Mouse (Mus musculus) adrenal gland, adult (tissue): ENCODE data around the gene Galntl6.
"Not testable (repeated sequence)": the region's sequence is repeated elsewhere in the genome, so short reads cannot be mapped to it uniquely, and the experiment has no call there.

Experiments used
- DNase-seq, 2 experiments: peaks; one replicate each; pipeline ENCODE4 v3.0.0; 2022 to 2023; ENCODE audit warnings: low spot score in 1 of 2; ENCODE audit not compliant: inconsistent age in 2 of 2

Galntl6 gene

DNA sequence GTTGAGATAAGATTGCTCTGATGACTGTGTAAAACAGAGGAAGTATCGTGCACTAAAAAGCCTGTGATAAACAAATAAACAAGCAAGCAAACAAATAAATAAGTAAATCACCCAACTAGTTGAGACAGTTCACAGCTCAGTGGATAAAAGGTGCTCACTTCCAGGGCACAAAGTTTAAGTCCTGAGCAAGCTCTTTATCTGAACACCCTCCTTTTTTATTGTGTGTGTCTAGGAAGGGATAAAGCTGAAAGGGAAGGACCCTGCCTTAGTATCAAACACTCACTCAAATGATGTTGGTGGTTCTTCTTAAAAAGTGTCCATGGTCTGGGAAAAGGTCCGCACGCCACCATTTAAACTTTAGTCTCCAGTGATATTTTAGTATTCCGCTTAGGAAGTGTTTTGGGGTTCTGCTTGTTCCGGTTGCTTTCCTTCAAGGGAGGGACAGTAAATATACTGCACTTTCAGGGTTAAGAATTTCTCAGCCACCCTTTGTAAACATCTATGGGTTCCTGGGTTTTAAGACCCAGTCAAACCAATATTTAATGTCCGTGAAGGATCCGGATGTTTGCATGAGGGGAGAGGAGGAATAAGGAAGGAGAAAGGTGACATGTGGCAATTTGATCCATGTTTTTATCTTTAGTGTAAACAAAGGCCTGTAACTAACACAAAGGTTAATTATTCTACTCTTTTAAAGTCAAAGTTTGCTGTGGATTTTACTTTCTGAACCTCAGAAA, 1134.3 kb downstream of the Galntl6 start:
- no peak for DNase-seq

DNA sequence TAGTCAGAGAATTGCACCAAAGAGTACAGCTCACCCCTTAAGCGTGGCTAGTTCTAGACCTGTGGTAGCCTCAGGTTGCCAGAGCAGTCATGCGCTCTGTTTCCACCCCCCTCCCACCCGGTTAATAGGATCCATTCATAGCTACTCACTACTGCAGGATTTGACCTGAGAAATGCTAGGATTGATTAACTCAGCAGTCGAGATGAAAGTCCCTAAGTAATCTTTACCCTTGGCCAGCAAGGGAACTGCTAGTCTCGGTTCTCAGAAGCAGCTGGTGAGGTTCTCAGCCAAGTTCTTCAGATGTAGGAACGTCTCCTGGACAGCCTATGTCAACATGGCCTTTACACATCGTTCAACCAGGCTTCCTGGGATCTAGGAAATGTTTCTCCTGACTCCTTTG, 1135.7 kb downstream of the Galntl6 start:
- DNase-seq: no peak

DNA sequence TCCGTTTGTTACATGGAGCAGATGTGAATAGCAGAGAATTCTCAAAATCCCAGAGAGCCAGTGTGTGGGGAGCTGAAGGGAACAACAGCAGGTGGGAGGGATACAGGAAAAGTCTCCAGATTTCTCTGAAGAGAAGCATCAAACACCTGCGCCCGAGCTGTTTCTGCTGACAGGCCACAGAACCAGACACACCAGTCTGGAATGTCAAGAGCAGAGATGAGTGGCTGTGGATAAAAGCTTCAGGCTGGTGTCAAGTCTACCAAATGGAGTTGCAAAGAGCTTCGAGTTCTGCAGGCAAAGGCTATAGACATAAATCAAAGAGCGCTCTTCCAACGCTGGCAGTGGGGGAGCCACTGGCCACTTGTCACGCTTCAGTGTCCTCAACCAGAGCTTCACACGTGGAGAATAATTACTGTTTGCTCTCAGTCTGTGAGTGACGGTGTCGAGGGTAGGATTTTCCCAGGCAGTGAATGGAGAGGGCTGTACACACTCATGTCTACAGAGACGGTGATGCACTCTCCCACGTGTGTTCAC, 1139.6 kb downstream of the Galntl6 start:
- no peak for DNase-seq

DNA sequence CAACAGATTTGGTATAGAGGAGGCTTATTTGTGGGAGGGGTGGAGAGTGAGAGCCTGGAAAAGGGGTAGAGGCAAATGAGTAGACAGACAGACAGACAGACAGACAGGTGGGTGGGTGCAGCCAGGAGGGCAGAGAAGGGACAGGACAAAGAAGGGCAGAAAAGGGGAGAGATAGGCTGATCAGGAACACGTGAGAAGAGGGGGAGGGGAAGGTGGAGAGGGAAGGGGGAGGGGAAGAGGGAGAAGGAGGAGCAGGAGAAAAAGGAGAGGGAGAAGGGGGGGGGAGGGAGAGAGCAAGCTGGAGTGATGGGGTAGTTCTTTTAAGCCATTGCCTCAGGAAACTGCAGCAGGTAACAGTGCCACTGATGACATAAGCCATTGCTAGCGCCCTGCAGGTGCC, 1144.9 kb downstream of the Galntl6 start:
- DNase-seq: no peak

DNA sequence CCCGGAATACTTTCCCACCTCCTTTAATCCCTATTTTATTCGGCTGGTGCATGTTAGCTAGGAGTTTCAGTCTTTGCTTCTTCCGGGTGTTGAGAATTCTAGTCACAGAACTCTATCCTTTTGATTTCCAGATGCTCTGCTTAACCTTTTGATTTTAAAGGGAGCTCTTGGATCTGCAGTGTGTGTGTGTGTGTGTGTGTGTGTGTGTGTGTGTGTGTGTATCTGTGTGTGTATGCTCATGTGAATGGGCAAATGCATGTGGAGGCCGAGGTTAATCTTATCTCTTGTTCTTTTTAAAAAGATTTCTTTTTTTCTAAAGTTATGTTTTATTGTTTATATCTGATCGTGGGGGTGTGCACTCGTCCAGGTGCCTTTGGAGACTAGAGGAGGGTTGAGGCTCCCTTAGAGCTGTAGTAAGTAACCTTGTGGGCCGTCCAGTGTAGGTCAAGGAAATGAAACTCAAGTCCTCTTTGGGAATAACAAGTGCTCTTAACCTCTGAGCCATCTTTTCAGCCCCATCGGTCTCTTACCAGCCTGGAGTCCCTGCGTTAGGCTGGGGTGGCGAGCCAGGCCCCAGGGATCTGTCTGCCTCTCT, 1145.9 kb downstream of the Galntl6 start:
- no peak for DNase-seq

DNA sequence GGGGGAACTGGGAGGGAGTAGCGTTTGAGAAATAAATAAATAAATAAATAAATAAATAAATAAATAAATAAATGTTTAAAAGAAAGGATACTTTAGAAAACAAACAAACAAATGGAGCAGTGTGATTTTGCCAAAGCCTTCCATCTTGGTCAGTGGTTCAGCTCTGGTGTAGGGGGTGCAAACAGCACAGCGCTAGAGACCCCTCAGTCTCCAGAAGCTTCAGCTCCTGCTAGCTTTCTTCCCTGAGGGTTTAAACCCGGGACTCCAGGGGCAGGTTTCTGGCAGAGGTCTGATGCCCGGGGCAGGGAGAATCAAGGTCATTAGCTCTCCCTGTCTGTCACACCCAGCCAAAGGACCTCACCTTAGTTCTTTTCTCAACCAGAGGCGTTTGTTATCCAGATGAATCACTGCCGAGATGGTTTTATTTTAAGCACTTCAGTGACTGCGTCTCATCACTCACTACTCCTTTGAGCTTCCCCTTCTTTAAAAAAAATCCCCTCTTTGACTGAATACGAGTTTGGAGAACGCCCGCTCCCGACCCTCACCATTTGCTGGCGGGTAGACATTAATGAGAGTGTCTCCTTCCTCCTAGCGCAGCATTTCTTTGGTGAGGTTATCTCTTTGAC, 1146.6 kb downstream of the Galntl6 start:
- no peak for DNase-seq

DNA sequence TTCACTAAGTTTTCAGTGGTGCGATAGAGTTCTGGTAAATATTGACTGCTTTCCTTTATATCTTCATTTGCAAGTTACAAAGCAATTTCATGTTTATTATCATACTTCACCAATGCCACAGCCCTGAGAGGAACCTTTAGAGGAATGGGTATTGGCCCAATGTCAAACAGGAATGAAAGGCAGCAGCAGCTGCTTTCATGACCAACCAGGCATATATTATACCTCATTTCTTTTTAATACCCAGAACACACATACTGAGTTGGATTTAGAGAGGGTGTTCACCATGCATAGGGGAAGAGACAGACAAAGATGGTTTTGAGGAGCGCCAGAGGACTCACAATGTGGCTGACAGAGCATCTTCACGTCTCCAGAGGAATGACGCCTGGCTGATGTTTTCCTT, 1147.2 kb downstream of the Galntl6 start:
- DNase-seq: no peak

DNA sequence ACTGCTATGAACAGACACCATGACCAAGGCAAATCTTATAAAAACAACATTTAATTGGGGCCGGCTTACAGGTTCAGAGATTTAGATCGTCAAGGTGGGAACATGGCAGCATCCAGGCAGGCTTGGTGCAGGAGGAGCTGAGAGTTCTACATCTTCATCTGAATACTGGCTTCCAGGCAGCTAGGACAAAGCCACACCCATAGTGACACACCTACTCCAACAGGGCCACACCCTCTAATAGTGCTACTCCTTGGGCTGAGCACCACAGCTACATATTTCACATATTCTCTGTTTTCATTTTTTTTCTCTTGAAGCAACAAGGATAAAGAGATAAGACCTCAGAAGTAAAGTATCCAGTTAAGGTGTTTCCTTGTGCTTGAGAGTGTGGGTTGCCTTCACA, 1149.8 kb downstream of the Galntl6 start:
- DNase-seq: not testable (repeated sequence)

DNA sequence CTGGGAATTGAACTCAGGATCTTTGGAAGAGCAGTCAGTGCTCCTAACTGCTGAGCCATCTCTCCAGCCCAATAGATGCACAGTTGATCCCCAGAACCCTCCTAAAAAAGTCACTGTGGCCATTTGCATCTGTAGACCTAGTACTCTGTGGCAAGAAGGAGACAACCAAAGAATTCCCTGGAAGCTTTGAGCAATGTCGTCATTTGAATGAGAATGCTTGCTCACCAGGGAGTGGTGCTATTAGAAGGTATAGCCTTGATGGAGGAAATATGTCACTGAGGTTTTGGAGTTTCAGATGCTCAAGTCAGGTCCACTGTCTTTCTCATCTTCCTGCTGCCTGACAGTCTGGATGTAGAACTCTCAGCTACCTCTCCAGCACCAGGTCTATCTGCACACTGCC, 1151.5 kb downstream of the Galntl6 start:
- no peak for DNase-seq

DNA sequence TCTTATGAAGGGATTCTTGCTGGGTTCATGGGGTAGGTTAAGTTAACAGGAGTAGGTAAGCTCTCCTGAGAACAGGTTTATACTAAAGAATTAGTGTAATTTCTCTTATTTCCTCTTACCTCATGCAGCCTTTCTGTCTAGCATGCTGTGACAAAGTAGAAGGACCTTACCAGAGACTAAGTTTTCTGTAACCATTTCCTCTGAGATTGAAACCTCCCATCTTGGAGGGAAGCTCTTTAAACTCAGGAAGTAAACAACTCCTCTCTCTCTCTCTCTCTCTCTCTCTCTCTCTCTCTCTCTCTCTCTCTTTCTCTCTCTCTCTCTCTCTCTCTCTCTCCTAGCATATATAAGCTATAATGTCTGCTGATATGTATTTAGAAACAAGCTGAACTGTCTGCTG, 1153.6 kb downstream of the Galntl6 start:
- no peak for DNase-seq

DNA sequence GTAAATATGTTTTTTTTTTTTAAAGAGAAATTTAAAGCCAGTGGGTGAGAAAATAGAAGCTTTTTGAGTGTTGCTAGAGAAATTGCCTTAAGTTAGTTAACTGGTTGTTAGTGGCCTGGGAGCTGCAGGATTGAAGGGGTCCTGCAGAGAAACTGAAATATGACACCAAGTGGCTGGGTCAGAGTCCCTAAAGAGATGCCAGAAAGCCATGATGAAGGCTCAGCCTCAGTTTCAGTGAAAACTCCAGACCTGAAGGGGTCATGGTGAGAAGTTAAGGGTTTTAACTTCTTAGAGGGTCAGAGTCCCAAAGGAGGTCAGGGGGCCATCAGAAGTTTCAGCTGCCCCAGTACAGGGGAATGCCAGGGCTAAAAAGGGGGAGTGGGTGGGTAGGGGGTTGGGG, 1155.0 kb downstream of the Galntl6 start:
- no peak for DNase-seq

DNA sequence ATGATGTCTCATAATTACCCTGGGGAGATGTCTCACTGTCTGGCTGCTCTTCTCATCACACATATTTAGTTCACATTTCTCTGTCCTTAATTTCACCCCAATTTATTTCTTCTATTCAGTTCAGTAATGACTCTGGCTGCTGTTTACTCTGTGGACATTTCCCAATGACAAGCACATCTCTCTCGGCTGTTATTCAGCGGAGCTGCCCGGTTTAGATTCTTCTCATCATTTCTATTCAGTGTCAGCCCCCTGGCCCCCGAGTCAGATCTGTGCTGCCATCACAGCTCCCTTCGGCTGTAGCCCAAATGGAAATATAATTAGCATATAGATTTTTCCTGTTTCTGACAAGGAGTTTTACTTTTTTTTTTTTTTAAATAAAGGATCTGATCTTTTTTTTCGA, 1158.4 kb downstream of the Galntl6 start:
- no peak for DNase-seq

DNA sequence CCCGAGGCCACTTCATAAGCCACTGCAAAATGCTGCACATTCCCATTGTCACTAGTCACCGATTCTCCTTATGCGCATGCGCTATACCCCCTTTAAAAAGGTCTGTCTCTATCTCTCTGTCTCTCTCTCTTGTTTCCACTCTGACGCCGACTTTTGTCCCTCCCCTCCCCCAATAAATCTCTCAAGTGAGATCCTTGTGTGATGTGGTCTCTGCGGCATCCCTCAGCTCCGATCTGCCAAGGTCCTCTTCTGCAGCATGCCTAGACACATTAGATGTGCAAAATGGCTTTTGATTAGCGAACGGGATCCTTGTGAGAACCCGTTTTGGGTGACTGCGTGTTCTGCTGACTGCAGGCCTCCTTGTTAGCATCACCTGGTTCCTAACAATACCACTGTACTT, 1168.8 kb downstream of the Galntl6 start:
- DNase-seq: no peak

DNA sequence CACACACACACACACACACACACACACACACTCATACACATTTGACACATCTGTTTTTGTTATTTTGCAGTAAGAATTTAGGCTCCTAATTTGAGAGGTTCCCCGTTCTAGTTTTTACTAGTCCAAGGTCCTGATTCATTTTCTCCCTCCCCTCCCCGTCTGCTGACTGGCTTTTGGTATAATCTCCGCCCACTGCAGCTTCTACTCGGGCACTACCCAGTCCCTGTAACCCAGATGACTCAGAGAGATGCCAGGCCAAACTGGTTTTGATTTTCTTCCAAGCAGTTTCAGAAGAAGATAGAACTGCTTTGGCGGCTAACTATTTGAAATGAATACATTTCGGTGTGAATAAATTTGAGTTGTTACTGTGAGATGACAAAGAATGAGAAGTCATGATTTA, 1170.5 kb downstream of the Galntl6 start:
- peak; percentile 63 to 83 for DNase-seq

DNA sequence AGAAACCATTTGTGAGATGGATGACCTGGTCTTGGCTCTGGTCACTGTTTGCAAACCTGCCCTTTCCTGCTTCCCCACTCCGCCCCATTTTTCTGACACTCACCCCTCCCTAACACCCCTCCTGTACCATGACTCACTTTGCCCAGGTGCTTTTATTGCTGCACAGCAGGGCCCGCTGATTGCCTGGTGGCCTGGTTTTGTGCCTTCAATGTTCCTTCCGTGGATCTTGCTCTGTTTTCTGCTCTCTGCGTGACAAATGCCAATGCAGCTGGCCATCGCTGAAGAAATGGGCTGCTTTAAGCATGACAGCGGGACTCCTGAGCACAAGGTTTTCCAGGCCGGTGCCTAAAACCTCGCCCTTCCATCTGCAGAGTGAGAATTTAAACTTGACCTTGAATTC, 1171.1 kb downstream of the Galntl6 start:
- DNase-seq: no peak

DNA sequence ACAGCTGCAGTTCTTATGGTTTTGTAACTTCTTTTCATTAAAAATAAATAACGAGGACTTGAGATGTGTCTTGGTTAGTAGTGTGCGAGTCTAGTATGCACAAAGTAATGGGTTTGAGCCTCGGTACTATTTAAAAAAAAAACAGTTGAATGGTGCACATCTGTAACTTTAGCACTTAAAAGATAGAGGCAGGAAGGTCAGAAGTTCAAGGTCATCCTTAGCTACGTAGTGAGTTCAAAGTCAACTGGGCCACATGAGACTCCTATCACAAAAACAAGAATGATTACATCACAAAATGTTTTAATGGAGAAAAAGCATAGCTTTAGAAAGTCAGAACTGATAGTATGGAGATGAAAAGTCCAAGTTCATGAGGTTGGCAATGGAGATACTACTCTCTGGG, 1175.2 kb downstream of the Galntl6 start:
- DNase-seq: no peak

DNA sequence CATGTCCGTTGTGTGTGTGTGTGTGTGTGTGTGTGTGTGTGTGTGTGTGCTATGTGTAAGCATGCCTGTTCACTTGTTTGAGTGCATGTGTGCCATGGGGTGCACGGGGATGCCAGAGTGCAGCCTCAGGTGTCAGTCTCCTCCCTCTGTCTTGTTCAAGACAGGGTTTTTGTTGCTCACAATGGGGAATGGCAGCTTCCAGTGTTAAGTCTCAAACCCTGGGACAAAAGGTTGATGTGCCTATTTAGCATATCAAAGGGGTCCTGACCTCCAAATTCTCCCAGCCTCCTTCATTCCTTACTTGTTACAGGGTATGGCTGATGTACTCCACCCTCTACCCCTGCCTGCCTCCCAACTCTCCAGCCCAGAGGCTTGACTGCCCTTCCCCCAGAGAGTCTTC, 1179.6 kb downstream of the Galntl6 start:
- DNase-seq: no peak

DNA sequence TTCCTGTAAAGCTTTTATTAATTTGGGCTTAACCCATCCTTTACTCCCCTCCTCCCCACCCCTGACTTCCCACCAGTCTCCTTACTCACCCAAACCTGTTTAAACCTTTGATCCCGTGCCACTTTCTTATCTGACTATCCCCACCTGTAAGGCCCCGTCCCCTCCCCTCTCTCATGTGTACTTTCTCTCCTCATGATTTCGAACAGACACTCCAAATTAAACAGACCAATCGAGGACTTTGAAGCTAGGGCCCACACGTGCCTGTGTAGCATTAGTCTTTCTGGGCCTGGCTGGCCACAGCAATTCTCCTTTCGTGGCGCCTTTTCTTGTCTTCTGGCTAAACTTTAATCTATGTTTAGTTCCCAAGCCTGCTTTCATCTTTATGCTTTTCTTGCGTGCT, 1180.8 kb downstream of the Galntl6 start:
- DNase-seq: no peak

DNA sequence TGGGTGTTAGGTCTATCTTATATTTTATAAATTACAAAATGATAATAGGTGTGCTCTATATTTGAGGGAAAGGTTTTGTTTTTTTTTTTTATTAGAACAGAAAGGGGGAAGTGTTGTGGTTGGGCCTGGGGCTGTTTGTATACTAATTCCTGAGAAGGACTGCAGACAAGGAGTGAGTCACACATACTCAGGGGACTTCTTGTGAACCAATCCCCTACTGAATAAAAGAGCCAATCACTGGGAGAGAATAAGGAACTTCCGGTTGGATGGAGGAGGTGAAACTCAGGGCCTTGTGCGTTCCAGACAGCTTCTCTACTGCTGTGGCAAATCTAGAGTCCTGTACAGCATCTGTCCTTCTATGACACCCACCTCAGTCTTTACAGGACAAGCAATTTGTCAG, 1184.2 kb downstream of the Galntl6 start:
- no peak for DNase-seq

DNA sequence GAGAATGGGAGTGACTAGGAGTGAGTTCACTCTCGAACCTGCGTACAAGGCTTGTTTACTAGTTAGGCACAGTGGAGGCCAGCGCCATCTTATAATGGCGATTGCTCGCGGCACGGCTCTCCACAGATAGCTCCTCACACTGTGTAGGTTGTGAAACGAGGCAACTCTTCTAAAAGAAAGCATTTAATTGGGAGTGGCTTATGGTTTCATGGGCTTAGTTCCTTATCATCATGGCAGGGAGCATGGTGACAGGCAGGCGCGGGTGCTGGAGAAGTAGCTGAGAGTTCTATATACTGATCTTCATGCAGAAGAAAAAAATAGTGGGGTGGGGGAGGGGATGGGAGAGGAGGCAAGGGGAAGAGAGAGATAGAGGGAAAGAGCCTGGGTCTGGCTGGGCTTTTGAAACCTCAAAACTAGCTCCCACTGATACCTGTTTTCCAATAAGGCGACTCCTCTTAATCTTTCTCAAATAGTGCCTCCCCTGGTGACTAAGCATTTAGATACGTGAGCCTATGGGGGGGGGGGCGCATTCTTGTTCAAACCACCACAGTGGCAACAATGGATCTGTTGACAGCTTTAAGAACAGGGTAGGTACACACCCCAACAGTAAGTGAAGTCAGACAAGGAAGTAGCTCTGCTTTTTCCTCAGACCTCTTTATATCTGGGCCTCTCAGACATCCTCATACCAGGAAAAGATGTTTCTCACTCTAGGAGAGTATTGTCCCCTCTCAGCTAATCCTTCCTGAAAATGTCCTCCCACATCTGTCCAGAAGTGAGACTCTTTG, 1187.4 kb downstream of the Galntl6 start:
- no peak for DNase-seq
